Mouse (Mus musculus) erythroid progenitor cell, adult 5-6 weeks (primary cell): Measurements from ENCODE around the gene Swap70. TPM values are rescaled to one million over a fixed set of nuclear protein-coding genes. Genes with fewer than 3 reads are reported as not detected.

Experiments
- ATAC-seq: replicated peaks from 2 replicates; pipeline ENCODE4 v1.8.0; 2016; ENCODE audit warnings: moderate number of reproducible peaks, mild to moderate bottlenecking, moderate TSS enrichment, inconsistent platforms; ENCODE audit not compliant: poor library complexity, low FRiP score, severe bottlenecking
- total RNA-seq, 2 experiments: library from RNA; stranded (forward) in 1 of 2; stranded (reverse) in 1 of 2; fragments of 150-400 nt in 1 of 2; fragments of 186-747, 209-891 nt in 1 of 2; gene quantifications; 2 replicates each; pipeline versions ENCODE4 v1.2.3 to v1.2.4; 2015 to 2017; ENCODE audit warnings: low replicate concordance in 2 of 2

Gene Swap70
- total RNA-seq, 2 experiments from 2014 or later: 11.7 to 18.2 TPM

GRCm38 (mm10) chr7:110236085-110236484 is 14.6 kb downstream of the Swap70 start:
- ATAC-seq: no peak

- no peak for ATAC-seq
Measured at GRCm38 (mm10) chr7:110237451-110237836, 15.9 kb downstream of the Swap70 start.

- no peak for ATAC-seq
Measured at GRCm38 (mm10) chr7:110237837-110238451, 16.4 kb downstream of the Swap70 start.

GRCm38 (mm10) chr7:110239590-110239989 is 18.1 kb downstream of the Swap70 start:
- ATAC-seq: no peak

GRCm38 (mm10) chr7:110241472-110242289 is 20.2 kb downstream of the Swap70 start:
- ATAC-seq: no peak

- ATAC-seq: no peak
Measured at GRCm38 (mm10) chr7:110242290-110242581, 20.7 kb downstream of the Swap70 start.

- ATAC-seq: no peak
Measured at GRCm38 (mm10) chr7:110245128-110245527, 23.6 kb downstream of the Swap70 start.

GRCm38 (mm10) chr7:110246526-110246925 is 25.0 kb downstream of the Swap70 start:
- ATAC-seq: no peak

- ATAC-seq: no peak
Measured at GRCm38 (mm10) chr7:110247801-110248200, 26.3 kb downstream of the Swap70 start.

GRCm38 (mm10) chr7:110248677-110249076 is 27.2 kb downstream of the Swap70 start:
- no peak for ATAC-seq

- ATAC-seq: no peak
Measured at GRCm38 (mm10) chr7:110253861-110254260, 32.4 kb downstream of the Swap70 start.

GRCm38 (mm10) chr7:110254395-110254794 is 32.9 kb downstream of the Swap70 start:
- no peak for ATAC-seq

GRCm38 (mm10) chr7:110257059-110257458 is 35.5 kb downstream of the Swap70 start:
- no peak for ATAC-seq

- no peak for ATAC-seq
Measured at GRCm38 (mm10) chr7:110258196-110258950, 36.9 kb downstream of the Swap70 start.

GRCm38 (mm10) chr7:110259966-110260711 is 38.6 kb downstream of the Swap70 start:
- ATAC-seq: no peak

GRCm38 (mm10) chr7:110261807-110262206 is 40.3 kb downstream of the Swap70 start:
- no peak for ATAC-seq

GRCm38 (mm10) chr7:110262661-110263060 is 41.1 kb downstream of the Swap70 start:
- ATAC-seq: no peak

GRCm38 (mm10) chr7:110263474-110263873 is 42.0 kb downstream of the Swap70 start:
- no peak for ATAC-seq

- ATAC-seq: peak; percentile 93
Measured at GRCm38 (mm10) chr7:110265796-110266195, 44.3 kb downstream of the Swap70 start.

GRCm38 (mm10) chr7:110267014-110267413 is 45.5 kb downstream of the Swap70 start:
- ATAC-seq: no peak
